Mouse (Mus musculus) T-helper 17 cell (primary cell): Measurements from ENCODE around the gene Gm12830.

Experiments used
- in situ Hi-C, 2 experiments: fragments of 300-600 bp; cut with MboI, MseI; formaldehyde crosslinking; loops; 1 replicate in 1 of 2; 2 replicates in 1 of 2; pipeline ENCODE4 v1.15.1; 2025; ENCODE audit warnings: high pct_unique_total_duplicates in 2 of 2

Gm12830 gene

DNA sequence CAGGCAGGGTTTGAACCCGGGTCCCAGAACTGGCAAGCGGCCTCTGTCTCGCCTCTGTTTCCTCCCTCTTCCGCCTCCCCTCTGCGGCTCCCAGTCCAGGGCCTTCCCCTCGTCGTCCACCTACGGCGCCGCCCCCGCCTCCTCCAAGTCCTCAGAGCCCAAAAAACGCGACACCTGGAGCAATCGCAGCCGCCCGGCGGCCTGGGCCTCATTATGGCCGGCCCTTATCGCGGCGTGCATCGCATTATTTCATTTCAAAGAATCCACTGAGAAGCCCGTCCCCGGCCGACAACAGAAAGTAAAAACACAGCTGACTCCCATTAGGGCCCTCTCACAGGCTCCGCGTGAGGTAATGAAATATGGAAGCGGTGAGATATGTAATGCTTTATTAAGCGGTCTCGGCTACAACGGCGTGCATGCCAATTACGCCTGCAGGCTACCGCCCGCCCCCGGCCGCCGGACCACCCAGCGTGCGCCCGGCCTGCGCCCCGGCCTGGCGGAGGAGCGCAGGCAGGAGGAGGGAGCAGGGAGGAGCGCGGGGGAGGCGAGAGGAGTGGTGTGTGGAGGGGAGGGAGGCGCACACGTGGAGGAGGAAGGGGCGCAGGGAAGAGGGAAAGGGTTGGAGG, at the start of gene Gm12830:
TSS of gene Gm12830 (plus strand) at position 156 of the 626 bp plus-strand sequence.
- in situ Hi-C loops: no loop called here

DNA sequence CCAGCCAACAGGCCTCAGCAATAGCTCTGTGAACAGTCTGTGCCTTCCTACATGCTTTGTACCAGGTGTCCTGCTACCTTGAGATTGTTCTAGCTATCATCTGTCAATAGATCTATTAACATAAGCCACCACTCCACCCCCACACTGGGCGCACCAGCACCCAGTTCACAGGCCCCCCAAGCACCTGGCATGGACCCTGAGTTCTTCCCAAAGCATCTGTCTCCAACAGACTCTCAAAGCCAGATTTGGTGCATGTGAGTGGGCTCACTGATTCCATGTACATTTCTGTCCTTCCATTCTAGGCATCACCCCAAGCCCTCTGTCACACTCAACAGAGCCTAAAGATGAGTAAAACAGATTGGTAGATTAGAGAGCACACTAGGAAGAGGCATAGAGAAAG, 48.2 kb upstream of the Gm12830 start:
- in situ Hi-C loops: no loop called here

DNA sequence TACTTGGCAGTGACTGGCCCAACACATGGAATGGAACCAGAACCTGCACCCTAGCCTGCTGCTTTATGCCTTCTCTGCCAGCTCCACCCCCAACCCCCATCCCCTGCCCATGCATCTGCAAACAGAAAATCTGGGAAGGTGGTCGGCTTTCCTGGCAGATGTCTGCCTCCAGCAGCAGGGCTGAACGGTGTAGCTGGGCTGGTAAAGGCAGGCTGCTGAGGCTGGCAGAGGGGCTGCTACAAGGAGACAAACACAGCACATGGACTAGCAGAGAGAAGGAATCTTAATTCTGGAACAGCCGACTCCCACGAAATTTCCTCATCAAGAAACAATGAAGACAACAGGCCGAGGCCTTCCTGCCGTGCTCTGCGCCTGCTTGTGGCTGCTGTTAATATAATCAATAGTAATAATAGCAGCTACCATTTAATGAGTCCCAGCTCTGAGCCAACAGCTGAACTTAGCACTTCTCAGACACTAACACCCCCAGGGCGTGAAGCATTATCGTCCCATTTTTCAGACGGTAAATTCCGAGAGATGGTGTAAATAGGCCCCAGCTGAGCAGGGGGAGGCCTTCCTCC, 43.8 kb upstream of the Gm12830 start:
- in situ Hi-C loops: no loop called here

DNA sequence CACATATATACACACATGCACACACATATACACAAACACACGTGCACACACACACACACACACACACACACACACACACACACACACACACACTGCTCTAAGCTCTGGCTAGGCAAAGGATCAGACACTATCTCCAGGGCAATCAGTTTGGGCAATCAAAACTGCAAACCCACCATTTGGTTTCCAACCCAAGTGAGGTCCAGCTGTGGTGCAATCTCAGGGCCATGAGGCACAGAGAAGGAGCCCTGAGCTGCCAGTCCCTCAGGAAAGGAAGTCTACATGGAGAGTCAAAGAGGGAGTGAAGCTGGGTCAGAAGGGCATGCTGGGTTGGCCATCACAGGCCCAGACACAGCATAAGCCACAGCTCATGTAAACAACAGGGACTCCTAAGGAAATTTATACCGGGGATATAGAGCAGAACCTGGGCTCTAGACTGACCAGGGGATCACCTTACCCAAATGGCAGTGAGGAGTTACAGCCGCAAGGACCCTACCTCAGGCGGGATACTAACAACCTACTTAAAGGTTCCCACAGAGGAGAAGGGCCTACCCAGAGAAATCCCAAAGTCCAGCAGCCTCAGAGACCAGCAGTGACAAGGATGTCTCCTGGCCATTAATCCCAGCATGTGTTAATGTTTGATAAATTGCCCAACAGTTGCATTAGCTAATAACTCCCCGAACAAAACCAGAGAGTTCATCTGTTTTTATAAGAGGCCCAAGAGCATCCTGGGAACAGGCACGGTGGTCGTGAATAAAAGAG, 42.6 kb upstream of the Gm12830 start:
- in situ Hi-C loops: no loop called here

DNA sequence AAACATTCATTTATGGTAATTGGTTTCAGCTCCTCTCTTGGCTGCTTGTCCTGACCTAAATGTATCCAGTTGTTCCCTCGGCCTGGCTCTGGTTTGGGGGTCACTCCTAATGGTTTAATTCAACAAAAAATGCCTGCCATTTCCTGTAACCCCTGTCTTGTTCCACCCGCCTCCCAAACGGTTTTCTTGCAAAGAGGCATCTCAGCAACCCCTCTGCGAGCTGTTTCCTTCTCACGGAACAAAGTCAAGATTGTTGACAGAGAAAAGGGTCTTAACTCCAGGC, 42.1 kb upstream of the Gm12830 start:
- in situ Hi-C loops: no loop called here

DNA sequence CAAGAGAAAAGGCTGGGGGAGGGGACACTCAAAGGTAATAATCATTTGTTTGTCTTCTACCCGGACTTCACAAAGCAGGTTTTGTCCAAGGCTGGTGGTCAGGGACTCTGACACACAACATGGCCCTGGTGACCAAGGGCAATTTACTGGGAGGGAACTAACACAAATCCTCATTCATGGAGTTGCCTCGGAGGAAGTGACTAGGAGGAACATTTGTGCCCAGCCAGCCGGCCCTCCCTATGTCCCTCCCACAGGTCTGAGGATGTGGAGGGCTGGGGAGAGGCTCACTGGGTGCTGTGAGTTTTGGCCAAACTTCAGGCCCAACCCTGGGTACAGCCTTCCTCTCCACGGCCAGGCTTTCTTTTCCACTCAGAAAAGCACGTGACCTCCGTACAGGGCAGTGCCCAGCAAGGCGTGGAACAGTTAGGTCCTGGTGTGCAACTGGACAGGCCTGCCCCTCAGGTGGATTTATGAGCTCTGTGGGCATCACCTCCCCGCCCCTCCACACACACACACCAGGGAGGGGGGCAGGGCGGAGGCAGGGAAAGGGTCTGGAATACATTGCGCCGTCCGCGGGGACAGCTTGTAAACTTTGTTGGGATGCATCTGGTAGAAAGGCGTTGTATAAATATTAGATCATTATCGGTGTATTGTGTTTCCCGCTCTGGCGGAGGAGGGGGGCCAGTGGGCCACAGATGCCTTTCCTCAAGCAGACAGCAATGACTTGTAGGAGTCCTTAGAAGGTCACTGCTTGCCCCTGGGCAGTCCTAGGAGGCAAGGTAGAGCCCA, 41.6 kb upstream of the Gm12830 start:
- in situ Hi-C loops: no loop called here

DNA sequence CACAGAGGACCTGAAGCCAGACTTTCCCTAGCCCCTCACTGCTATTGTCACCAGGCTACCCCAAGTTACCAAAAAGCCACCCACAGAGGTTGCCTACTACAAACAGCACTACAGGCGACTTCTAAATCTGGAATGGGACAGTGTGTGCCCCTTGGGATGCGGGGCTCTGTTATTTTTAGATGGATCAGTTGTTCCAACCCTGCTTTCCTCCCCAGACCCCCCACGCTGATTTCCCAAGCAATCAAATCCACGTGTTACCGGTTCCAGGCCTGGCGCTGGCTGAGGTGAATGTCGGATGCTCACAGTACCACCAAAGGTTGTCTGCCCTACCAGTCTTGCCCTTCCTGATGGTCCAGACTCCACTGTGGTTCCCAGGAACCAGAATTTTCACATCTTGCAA, 38.7 kb upstream of the Gm12830 start:
- in situ Hi-C loops: no loop called here

DNA sequence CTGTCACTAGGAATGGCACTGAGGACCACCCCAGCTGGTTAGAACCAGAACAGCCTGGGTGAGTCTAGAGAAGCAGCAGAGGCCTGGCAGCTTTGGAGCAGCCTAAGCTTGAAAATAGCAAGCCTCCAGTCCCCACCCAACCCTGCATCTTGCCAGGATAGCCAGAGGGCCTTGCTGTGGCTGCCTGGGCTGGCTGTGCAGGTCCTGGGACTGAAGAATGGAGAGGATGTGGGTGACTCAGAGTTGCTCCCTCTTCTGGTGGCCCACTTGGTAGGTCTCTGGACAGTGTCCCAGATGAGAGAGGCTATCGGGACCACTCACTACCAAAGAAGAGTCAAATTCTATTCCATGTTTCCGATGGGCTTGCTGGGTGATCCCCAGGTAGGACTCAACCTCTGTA, 36.8 kb upstream of the Gm12830 start:
- in situ Hi-C loops: no loop called here

DNA sequence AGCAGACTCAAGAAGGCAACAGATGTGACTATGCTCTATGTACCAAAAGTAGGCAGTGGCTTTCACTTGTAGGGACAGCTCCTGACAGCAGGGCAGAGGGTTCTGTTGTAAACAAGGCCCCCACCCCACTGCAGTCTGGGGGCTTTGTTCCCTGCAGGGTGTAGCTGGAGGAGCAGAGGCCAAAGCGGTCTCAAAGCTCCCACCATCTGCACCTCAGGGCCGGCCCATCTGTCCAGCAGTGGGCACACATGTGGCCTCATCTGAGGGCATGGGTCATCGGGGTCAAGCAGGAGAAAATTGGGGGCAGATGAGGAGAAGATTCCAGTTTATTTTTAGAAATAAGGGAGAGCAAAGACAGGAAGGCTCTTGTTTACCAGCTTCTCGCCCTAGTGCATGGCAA, 32.7 kb upstream of the Gm12830 start:
- in situ Hi-C loops: no loop called here

DNA sequence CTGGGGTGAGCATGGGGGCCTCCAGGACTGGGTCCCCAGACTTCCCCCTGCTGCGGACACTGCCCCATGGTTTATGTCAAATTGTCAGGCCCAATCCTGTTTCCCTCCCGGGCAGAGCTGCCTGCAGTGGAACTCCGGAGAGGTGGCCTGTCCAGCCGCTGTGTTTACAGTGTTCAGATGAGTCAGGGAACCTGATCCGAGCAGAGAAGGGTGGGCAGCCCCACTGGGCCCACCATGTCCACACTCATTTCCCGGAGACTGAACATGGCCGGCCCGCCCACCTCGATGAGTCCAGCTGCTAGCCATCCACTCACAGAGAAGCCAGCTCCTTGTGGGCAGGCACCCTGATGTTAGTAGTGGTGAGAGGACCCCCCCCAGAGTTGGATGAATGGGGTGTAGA, 29.9 kb upstream of the Gm12830 start:
- in situ Hi-C loops: no loop called here

DNA sequence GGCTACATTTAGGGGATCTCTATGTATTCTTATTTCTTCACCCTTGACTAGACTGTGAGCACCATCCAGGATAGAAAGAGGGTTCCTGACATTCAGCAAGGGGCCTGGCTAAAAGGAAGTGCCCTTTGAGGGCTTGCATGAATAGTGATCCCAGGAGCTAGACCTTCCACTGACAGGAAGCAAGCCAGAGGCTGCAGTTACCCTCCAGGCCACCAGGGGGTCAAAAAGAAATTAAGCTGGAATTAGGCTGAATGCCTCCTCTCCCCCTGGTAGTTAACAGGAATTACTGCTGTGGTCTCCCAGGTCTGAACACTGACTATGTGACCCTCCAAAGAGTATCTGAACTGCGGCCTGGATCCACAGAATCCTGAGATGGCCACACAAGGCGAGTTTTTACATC, 27.7 kb upstream of the Gm12830 start:
- in situ Hi-C loops: no loop called here

DNA sequence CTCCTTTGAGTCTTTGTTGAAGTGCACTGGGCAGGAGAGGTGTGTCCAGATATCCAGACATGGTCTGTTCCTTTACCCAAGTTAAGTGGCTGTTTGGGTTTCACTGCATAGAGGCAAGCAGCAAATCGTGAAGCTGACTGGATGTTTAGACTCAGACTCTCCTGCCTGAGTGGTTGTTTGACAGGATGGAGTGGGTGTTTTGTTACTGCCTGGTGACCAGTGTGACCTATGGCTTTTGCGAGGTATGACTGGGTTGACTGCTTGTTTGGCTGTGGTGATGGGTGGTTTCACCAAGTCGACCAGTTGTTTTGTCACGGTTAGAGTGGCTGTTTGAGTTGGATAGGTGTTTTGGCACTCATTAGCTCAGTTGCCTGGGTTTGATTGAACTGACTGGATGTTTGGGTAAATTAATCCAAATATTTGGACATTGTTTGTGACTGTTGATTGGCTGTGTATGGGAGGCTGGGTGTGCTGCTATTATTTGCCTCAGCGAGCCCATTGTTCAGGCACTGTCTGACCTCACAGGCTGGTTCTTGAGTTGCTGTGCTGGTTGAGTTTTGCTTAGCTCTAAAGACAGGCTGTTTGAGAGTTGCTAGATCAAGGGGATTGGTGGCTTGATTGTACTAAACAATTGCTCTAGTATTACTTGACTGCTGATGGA, 24.1 kb upstream of the Gm12830 start:
- in situ Hi-C loops: no loop called here

DNA sequence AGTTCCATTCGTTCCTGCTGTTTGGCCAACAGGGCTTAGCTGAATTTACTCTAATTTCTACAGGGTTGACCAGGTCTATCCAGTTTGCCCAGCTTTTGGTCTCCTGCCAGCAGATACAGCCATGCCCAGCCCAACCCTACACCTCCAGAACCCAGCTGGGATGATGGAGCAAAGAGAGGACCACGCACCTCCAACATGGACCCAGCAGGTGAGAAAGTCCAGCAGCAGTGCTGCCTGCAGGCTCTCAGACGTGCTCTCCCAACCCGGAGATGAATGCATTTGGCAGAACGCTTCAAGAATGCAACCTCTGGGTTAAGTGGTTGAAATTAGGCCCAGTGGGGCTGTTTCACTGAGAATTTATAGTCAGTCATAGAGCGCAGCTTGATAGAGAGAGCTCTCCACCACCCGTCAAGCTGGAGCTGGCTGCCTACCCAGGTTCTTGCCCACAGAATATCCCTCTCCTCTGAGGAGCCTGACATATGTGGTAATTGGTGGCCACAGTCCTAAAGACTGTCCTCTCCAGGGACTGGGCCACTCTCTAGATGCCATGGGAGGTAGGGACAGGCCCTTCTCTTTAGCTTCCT, 23.4 kb upstream of the Gm12830 start:
- in situ Hi-C loops: no loop called here

DNA sequence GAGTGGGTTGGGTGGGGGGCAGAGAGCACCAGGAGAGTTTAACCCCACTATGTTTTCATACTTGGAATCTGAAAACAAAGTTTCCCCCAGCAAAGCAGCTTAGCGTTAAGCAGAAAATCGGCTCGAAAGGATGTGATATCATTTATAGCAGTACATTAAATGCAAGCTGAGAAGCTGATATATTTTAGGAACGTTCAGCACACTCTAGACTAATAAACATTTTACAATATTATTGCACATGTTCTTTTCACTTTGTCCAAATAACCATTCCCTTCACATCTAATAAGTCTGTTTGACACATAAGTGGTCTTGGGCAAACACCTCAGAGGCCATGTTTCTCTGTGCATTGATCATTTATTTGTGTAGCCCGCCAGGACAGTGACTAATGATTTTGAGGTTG, 17.4 kb upstream of the Gm12830 start:
- in situ Hi-C loops: no loop called here

DNA sequence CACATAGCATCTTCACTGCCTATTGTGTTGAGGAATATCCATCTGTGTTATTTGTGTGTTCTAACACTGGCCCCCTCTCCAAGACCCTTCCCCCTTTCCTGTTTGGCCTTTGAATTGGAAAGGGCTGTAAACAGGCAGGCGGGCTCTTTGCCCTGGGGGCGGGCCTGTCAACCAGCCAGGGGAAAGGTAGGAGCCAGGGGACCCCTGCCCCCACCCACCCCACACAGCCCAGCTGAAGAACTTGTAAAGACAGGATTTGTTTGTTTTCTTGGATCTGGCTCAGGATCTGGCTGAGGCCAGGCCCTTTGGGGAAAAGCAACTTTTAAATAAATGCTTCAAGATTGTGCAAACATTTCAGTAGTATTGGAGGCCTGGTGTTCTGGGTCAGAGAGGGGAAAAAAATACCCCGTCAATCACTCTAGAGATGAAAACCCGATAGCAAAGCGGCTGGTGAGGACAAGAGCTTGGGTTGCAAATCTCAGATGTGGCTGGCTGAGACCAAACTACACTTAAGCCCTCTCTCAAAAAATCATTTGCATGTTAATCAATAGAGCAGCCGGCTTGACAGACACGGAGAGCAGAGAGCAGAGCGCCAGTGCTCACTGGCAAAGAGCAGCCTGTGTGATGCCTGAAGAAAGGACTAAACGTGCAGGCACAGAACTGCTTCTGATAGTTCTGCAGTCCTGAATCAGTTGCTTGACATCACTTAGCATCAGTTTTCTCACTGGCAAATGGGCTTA, 2.4 kb upstream of the Gm12830 start:
- in situ Hi-C loops: no loop called here

DNA sequence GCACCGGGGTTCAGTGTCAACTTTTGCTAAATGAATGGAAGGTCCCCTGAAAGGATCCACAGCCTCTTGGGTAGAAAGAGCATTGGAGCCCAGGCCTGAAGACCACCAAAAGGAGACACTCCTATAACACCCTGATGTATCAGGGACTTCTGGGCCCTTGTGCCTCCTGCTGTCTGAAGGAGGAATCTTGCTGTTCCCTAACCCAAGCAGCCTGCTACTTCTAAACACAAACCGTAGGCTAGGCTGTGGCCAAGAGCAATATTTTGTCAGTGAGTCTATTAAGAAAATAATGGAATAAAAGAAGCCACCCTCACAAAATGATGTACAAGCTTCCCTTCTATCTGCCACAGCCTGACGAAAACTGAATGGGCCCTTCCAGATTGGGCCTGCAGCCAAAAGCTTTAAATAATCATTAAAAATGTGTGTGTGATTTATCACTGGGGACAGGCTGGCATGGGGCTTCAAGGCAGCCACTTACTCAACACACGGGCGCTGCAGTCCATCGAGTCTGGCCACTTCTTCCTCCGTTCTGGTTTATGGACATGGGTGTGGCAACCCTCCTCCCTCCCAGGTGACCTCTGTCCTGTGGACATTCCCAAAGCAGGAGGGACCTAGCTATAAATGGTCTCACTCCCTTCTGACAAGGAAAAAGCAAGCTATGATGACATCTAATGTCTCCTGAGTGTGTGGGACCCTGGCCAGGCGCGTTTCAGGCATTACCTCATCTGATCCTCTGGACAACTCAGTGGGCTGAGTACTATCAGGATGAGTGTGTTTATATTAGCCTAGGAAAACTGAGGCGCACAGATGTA, 13.5 kb downstream of the Gm12830 start:
- in situ Hi-C loops: no loop called here

DNA sequence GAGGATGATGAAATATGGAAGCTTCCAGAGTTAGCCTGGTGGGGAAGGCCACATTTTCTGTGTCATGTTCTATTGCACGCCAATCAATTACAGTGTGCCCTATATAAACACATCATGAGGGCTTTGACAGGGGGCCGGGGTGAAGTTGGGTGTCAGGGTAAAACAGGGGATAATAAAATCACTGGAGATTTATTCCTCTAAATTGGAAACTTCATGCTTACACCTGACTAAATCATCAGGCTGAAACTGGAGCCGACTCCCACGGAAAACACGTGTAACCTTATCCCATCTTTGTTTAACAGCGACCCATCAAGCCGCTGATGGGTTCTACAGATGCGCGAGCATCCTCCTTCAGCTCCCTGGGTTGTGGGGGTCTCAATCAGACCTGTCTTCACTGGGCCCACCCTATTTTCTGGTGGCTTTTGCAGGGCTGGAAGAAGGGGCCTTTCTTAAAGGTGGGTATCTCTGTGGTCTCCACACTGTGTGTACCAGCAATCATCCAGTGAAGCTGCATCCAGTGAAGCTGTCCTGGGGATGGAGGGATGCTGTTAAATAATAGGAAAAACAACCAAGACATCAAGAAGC, 19.9 kb downstream of the Gm12830 start:
- in situ Hi-C loops: no loop called here

DNA sequence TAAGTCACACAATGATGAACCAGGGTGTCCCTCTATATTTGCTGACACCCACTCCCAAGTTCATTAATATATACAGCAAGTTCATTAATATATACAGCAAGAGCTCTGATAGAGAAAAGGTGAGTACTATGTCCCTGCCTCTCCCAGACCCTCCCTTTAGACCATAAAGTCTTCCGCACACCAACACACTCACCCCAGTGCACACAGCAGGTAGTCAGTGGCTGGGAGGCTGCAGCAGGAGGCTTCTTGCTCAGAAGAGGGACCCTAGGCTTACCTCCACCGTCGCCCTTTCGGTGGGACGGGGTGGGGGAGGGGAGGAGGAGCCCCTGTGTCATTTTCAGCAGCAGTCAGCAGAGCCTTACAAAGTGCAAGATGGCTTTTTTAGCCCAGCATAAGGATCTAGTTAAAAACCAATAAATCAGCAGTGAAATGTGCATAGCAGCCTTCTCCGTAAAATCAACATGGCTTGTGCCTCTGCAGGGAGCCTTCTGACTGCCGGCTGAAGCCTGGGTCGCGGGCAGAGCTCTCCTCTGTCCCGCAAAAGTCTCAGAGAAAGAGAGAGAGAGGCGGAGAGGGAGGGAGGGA, 20.9 kb downstream of the Gm12830 start:
- in situ Hi-C loops: no loop called here

DNA sequence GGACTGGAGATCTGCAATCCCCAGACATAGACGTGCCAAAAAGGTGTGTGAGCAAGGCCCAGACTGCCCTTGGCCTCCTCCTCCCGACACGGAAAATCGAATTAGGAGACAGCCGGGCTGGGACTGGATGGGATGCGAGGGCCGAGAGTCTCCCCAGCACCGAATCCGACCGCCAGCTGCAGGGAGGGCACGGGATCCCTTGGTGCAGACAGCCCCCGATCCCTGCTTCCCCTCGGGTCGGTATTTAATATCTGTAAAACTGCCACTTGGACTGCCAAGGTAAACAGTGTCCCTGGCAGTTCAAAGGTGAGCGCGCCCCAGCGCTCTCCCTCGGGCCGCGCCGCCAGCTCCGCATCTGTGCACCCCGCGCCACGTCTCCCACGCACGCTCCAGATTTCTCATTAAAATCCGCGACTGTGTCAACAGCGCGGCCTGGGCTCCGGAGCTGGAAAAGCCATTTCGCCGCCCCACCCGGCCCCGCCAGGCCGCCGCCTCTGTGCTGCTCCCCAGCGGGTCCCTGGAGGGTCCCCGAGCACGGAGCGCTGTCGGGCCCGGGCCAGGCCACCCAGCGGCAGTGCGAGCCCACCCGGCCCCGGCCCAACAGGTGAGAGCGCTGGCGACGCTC, 21.7 kb downstream of the Gm12830 start:
- in situ Hi-C loops: no loop called here
